Mouse (Mus musculus) forebrain, embryonic 12.5 days (tissue): ENCODE results near the gene Rnf17. TPM values are rescaled to one million over a fixed set of nuclear protein-coding genes. Genes with fewer than 3 reads are reported as not detected.

Source experiments
- polyA plus RNA-seq: library from polyadenylated mRNA; unstranded; fragments of >200 nt; fragmentation: Nextera tagmentation; extraction: Ambion mirVana; gene quantifications from 2 replicates; pipeline ENCODE4 v1.2.1, GENCODE M21; 2016

The Rnf17 gene
- polyA plus RNA-seq, 1 experiment from 2014 or later = 0.93 TPM

Other genes starting within 250 kb of the Rnf17 start
- gene Gzmg, start 243.0 kb upstream of the Rnf17 start, polyA plus RNA-seq = not detected in 2 replicates
- gene Gzmn, start 228.0 kb upstream of the Rnf17 start, polyA plus RNA-seq = not detected in 2 replicates
- gene Gzmf, start 191.2 kb upstream of the Rnf17 start, polyA plus RNA-seq = not detected in 2 replicates
- not detected in 2 replicates for gene Gzmc, start 167.9 kb upstream of the Rnf17 start, polyA plus RNA-seq
- not detected in 2 replicates for gene Gzmb, start 140.3 kb upstream of the Rnf17 start, polyA plus RNA-seq
- 0.06 and 0.10 TPM in 2 replicates for gene Atp12a, start 37.5 kb upstream of the Rnf17 start, polyA plus RNA-seq
- gene Cenpj, start 172.8 kb downstream of the Rnf17 start, polyA plus RNA-seq = 24.1 and 26.8 TPM in 2 replicates
- 1.00 and 1.2 TPM in 2 replicates for gene Parp4, start 173.0 kb downstream of the Rnf17 start, polyA plus RNA-seq